Mouse (Mus musculus) intestine, postnatal 0 days (tissue): ENCODE data around the gene Ncam1. TPM values are rescaled to one million over a fixed set of nuclear protein-coding genes. Genes with fewer than 3 reads are reported as not detected.

Experiments
- ATAC-seq: fragments of 200-750 bp; cut with Nextera tagmentation; 2 replicates; pipeline ENCODE4 v1.8.0; 2017; ENCODE audit warnings: mild to moderate bottlenecking, moderate TSS enrichment, moderate library complexity
- H3K27ac ChIP-seq: fragments of 300-500 bp; sonication (generic); 2 replicates; pipeline ENCODE4 v1.5.1; 2014; ENCODE audit warnings: mild to moderate bottlenecking, low read depth, low read length, moderate library complexity
- H3K27me3 ChIP-seq: fragments of 300-500 bp; sonication (generic); replicated peaks from 2 replicates; pipeline ENCODE4 v1.6.1; 2014; ENCODE audit warnings: low read length, mixed read lengths; ENCODE audit not compliant: control insufficient read depth, insufficient read depth
- H3K36me3 ChIP-seq: fragments of 300-500 bp; sonication (generic); 2 replicates; pipeline ENCODE4 v1.6.1; 2014; ENCODE audit warnings: mild to moderate bottlenecking, moderate library complexity; ENCODE audit not compliant: control insufficient read depth, insufficient read depth
- H3K4me1 ChIP-seq: fragments of 300-500 bp; sonication (generic); replicated peaks from 2 replicates; pipeline ENCODE4 v1.6.1; 2014; ENCODE audit warnings: antibody characterized with exemption, low read length, mixed read lengths; ENCODE audit not compliant: control insufficient read depth, insufficient read depth
- H3K4me2 ChIP-seq: fragments of 300-500 bp; sonication (generic); replicated peaks from 2 replicates; pipeline ENCODE4 v1.6.1; 2014; ENCODE audit warnings: low read depth, mild to moderate bottlenecking, moderate library complexity
- H3K4me3 ChIP-seq: fragments of 300-500 bp; sonication (generic); 2 replicates; pipeline ENCODE4 v1.5.1; 2014; ENCODE audit warnings: low read depth, low read length
- H3K9ac ChIP-seq: fragments of 300-500 bp; sonication (generic); 2 replicates; pipeline ENCODE4 v1.6.1; 2014; ENCODE audit warnings: mild to moderate bottlenecking, low read depth, low read length
- H3K9me3 ChIP-seq: fragments of 300-500 bp; sonication (generic); 2 replicates; pipeline ENCODE4 v1.6.1; 2016; ENCODE audit warnings: mixed run types; ENCODE audit not compliant: control insufficient read depth
- CTCF ChIP-seq: sonication (generic); IDR thresholded peaks from 2 replicates; pipeline ENCODE4 v1.5.1; 2016; ENCODE audit warnings: low read depth, mild to moderate bottlenecking, control low read depth, antibody characterized with exemption, moderate library complexity
- WGBS: fragments of 180-500 bp; shearing (Covaris S2); extraction: QIAGEN DNeasy Blood & Tissue Kit; methylation state at CpG from one replicate; pipeline ENCODE4 v1.1.7; 2014; 5-methylcytosine and 5-hydroxymethylcytosine counted together
- polyA plus RNA-seq: library from polyadenylated mRNA; unstranded; fragments of >200 nt; fragmentation: Nextera tagmentation; extraction: Ambion mirVana; gene quantifications from 2 replicates; pipeline ENCODE4 v1.2.1, GENCODE M21; 2015

Ncam1 gene
- polyA plus RNA-seq, 1 experiment from 2014 or later = 23.7 TPM

DNA sequence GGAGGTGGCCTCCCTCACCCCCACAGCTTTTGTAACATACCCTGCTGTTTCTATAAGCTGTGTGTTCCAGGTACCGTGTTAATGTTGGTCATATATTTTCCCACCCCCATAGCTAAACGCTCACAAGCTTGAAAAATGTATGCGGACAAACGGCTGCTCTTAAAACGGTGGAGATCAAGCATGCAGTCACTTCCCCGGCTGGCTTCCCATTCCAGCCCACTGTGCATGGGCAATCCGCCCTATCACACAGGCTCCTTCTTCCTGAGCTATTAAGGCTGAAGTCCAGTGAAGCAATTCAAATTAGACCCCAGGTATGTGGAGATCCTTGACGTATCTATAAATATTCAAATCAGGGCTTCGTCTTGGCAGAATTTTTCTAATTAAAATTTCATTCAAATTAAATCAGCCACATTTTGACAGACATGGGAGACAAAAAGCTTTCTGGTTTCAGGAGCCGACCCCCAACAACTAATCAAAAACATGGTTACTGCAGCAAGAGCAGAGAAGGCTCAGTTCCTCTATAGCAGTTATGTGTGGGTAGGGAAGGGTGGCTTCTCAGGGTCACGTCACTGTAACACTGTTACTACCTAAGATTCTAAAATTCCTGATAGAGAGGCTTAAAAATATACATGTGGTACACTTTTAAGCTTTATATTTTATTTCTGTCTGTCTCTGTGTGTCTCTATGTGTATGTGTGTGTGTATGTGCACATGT, 202.9 kb downstream of the Ncam1 start:
- Histone ChIP-seq H3K4me3 (no peak overlapping the region), H3K27ac (no peak overlapping the region), H3K27me3 (no peaks in the 10 kb centered on the region), H3K9ac (no peak overlapping the region), H3K9me3 (no peaks in the 10 kb centered on the region), H3K4me2 (no peak overlapping the region), H3K36me3 (no peaks in the 10 kb centered on the region), H3K4me1 (no peaks in the 10 kb centered on the region)
- 51% methylated on average over 11 of the region's 11 CpGs for WGBS
- no peak for ATAC-seq
- no peak for TF ChIP-seq CTCF

DNA sequence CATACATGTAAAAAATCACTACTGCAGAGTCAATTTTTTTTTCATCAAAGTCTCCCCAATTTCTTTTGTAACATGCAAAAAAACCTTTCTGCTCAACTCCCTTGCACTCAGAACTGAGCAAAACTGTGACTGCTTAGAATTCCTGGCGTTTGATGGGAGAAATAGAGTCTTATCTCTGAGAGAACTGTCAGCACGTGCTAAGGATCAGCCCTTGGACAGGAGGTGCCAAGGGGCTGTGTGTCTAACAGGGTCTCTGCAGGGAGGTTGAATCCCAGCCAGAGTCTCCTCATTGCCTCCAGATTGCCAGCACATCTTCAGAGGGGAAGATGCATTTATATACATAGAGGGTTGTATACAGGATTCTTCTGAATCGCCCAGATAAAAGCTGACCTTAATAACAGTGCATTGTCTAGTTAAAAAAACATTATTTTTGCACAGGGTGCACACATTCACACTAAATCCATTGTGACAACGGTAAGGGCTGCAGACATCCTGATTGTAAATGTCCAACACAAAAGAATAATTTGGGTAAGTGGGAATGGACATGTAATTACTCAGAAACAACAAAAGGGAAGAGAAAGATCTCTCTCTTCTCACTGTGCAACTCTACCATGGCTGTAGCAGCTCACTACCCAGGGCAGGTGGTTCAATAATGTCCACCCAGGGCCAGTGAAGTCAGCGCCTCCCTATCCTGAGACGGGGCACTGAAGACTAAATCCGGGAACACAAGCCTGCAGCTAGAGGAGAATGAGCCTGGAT, 203.7 kb downstream of the Ncam1 start:
- no peaks in the 10 kb centered on the region for H3K4me1 ChIP-seq
- WGBS = 46% methylated on average over 7 of the region's 7 CpGs
- H3K9me3 ChIP-seq = no peaks in the 10 kb centered on the region
- H3K27ac ChIP-seq = no peak overlapping the region
- TF ChIP-seq CTCF = no peak
- no peak overlapping the region for H3K4me2 ChIP-seq
- no peak for ATAC-seq
- no peaks in the 10 kb centered on the region for H3K27me3 ChIP-seq
- H3K36me3 ChIP-seq = no peaks in the 10 kb centered on the region
- no peak overlapping the region for H3K9ac ChIP-seq
- H3K4me3 ChIP-seq = no peak overlapping the region

- H3K27me3 ChIP-seq = no peaks in the 10 kb centered on the region
- no peaks in the 10 kb centered on the region for H3K4me1 ChIP-seq
- H3K9me3 ChIP-seq = no peaks in the 10 kb centered on the region
- WGBS = 24% methylated on average over 10 of the region's 10 CpGs
- 0 out of 2 replicates have a peak overlapping the region, but pooled peaks have one; percentile 3 for H3K4me2 ChIP-seq
- no peak overlapping the region for H3K27ac ChIP-seq
- H3K9ac ChIP-seq = no peak overlapping the region
- ATAC-seq = no peak
- no peaks in the 10 kb centered on the region for H3K36me3 ChIP-seq
- TF ChIP-seq CTCF = no peak
- no peak overlapping the region for H3K4me3 ChIP-seq
These were observed 204.7 kb downstream of the Ncam1 start for GRCm38 (mm10) chr9:49593951-49594536.

GRCm38 (mm10) chr9:49592006-49592405, 206.7 kb downstream of the Ncam1 start:
- Histone ChIP-seq H3K36me3 (no peaks in the 10 kb centered on the region), H3K9ac (no peak overlapping the region), H3K9me3 (no peaks in the 10 kb centered on the region), H3K27ac (no peak overlapping the region), H3K4me1 (no peaks in the 10 kb centered on the region), H3K4me3 (no peak overlapping the region), H3K27me3 (no peaks in the 10 kb centered on the region), H3K4me2 (no peak overlapping the region)
- TF ChIP-seq CTCF = no peak
- 62% methylated on average over 2 of the region's 2 CpGs for WGBS
- ATAC-seq = no peak

DNA sequence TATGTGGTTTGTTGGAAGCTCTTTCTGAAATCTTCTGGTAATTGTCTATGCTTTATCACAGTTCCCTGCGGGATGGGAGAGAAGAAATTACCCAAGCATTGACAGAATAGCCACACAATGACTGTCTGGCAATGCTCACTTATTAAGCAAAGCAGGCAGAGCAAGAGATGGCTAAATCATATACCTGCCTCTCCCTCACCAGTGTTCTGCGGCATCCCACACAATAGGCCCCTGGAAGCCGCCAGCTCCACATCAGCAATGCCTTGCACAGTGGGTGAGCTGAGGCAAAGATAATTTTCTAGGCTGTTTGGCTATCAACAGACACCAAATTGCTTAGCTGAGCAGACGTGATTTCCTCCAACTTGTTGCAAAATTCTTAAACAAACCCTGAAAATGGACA, 208.5 kb downstream of the Ncam1 start:
- no peak for TF ChIP-seq CTCF
- no peak overlapping the region for H3K27ac ChIP-seq
- no peaks in the 10 kb centered on the region for H3K27me3 ChIP-seq
- no peak for ATAC-seq
- 68% methylated on average over 4 of the region's 4 CpGs for WGBS
- H3K9ac ChIP-seq = no peak overlapping the region
- H3K4me2 ChIP-seq = no peak overlapping the region
- H3K4me1 ChIP-seq = no peaks in the 10 kb centered on the region
- no peaks in the 10 kb centered on the region for H3K36me3 ChIP-seq
- no peak overlapping the region for H3K4me3 ChIP-seq
- H3K9me3 ChIP-seq = no peaks in the 10 kb centered on the region

GRCm38 (mm10) chr9:49577136-49577535, 221.6 kb downstream of the Ncam1 start:
- 89% methylated on average over 4 of the region's 4 CpGs for WGBS
- no peak for TF ChIP-seq CTCF
- H3K9me3 ChIP-seq = no peaks in the 10 kb centered on the region
- H3K9ac ChIP-seq = no peak overlapping the region
- no peak overlapping the region for H3K27ac ChIP-seq
- H3K27me3 ChIP-seq = no peaks in the 10 kb centered on the region
- ATAC-seq = no peak
- H3K36me3 ChIP-seq = no peaks in the 10 kb centered on the region
- H3K4me3 ChIP-seq = no peak overlapping the region
- no peak overlapping the region for H3K4me2 ChIP-seq
- H3K4me1 ChIP-seq = no peaks in the 10 kb centered on the region
